Mouse (Mus musculus) G1E (cell line): ENCODE measurements around the gene Uggt2. TPM values are rescaled to one million over a fixed set of nuclear protein-coding genes. Genes with fewer than 3 reads are reported as not detected.

Experiments
- ATAC-seq: 2 replicates; pipeline ENCODE4 v1.8.0; 2016; ENCODE audit warnings: mild to moderate bottlenecking; ENCODE audit not compliant: insufficient number of reproducible peaks, poor library complexity, low FRiP score, severe bottlenecking; ENCODE audit errors: extremely low read depth
- DNase-seq: peaks from one replicate; pipeline ENCODE4 v3.0.0; 2012; ENCODE audit warnings: low spot score
- H3K27me3 ChIP-seq: 2 replicates; pipeline ENCODE4 v1.6.1; 2012; ENCODE audit warnings: mild to moderate bottlenecking, low read length, inconsistent platforms; ENCODE audit not compliant: insufficient read depth
- H3K36me3 ChIP-seq: replicated peaks from 2 replicates; pipeline ENCODE3; 2012; ENCODE audit warnings: mild to moderate bottlenecking, inconsistent platforms
- H3K4me1 ChIP-seq: 2 replicates; pipeline ENCODE4 v1.6.1; 2012; ENCODE audit warnings: low read depth, low read length, inconsistent platforms, mixed read lengths; ENCODE audit not compliant: insufficient read depth
- H3K4me3 ChIP-seq: 2 replicates; pipeline ENCODE4 v1.5.1; 2012; ENCODE audit warnings: low read depth, mild to moderate bottlenecking, inconsistent platforms, low read length, moderate library complexity, mixed read lengths
- H3K9me3 ChIP-seq: replicated peaks from 2 replicates; pipeline ENCODE4 v1.6.1; 2012; ENCODE audit warnings: inconsistent platforms
- CTCF ChIP-seq: IDR thresholded peaks from 2 replicates; pipeline ENCODE4 v1.5.1; 2012; ENCODE audit warnings: low read depth, low read length, inconsistent platforms, mixed read lengths
- GATA1 ChIP-seq: IDR thresholded peaks from 2 replicates; pipeline ENCODE4 v1.6.1; 2012; ENCODE audit warnings: borderline replicate concordance, low read length, inconsistent platforms, mixed read lengths
- GATA2 ChIP-seq: IDR thresholded peaks from 2 replicates; pipeline ENCODE4 v1.6.1; 2012; ENCODE audit warnings: low read depth, low read length, inconsistent platforms, borderline replicate concordance
- POLR2AphosphoS5 ChIP-seq: IDR thresholded peaks from 2 replicates; pipeline ENCODE4 v1.6.1; 2012; ENCODE audit warnings: low read depth, low read length, inconsistent platforms; ENCODE audit not compliant: insufficient replicate concordance
- TAL1 ChIP-seq: conservative IDR thresholded peaks from 2 replicates; pipeline ENCODE4 v1.6.1; 2012; ENCODE audit warnings: low read depth, low read length, inconsistent platforms, mixed read lengths
- polyA plus RNA-seq: library from polyadenylated mRNA; stranded (reverse); fragments of >175 nt; gene quantifications from 2 replicates; pipeline ENCODE4 v1.2.3, GENCODE M21; 2012
- total RNA-seq, 2 experiments: library from RNA; stranded (forward) in 1 of 2; stranded (reverse) in 1 of 2; fragments of 200-1000 nt in 1 of 2; fragments of >200 nt in 1 of 2; fragmentation: Nextera tagmentation in 1 of 2; gene quantifications; 2 replicates each; pipeline ENCODE4 v1.2.3; 2014 to 2017

Uggt2 gene
- total and polyA plus RNA-seq, 3 experiments: 0.55 to 7.7 TPM; not detected in 1

GRCm38 (mm10) chr14:119006441-119007102, 92.7 kb downstream of the Uggt2 start:
- ATAC-seq (no peak), DNase-seq (no peak)
- H3K4me3 ChIP-seq: peak overlapping the region; percentile 65
- TF ChIP-seq TAL1 (no peak), CTCF (no peak), GATA2 (no peak), POLR2AphosphoS5 (no peak), GATA1 (no peak)
- H3K36me3 ChIP-seq: no peaks in the 10 kb centered on the region
- no peaks in the 10 kb centered on the region for H3K27me3 ChIP-seq
- peaks cover 24% of the 10 kb centered on the region for H3K4me1 ChIP-seq
- H3K9me3 ChIP-seq: no peaks in the 10 kb centered on the region

- no peak for TF ChIP-seq GATA2
- TF ChIP-seq TAL1: no peak
- TF ChIP-seq GATA1: no peak
- TF ChIP-seq POLR2AphosphoS5: no peak
- no peak for TF ChIP-seq CTCF
- no peak overlapping the region for H3K4me3 ChIP-seq
- no peak for DNase-seq
- no peaks in the 10 kb centered on the region for H3K36me3 ChIP-seq
- ATAC-seq: no peak
- peaks cover 24% of the 10 kb centered on the region for H3K4me1 ChIP-seq
- H3K27me3 ChIP-seq: 0 out of 2 replicates have a peak, but pooled peaks cover under 1% of the 10 kb centered on the region
- no peaks in the 10 kb centered on the region for H3K9me3 ChIP-seq
Measured at GRCm38 (mm10) chr14:119005834-119006233, 93.4 kb downstream of the Uggt2 start.

- TF ChIP-seq GATA1 (no peak), TAL1 (no peak), CTCF (no peak), POLR2AphosphoS5 (no peak), GATA2 (no peak)
- ATAC-seq (no peak), DNase-seq (no peak)
Measured at GRCm38 (mm10) chr14:119003320-119003719, 95.9 kb downstream of the Uggt2 start.

GRCm38 (mm10) chr14:118995226-118995925, 103.9 kb downstream of the Uggt2 start:
- ATAC-seq (no peak), DNase-seq (no peak)
- no peak for TF ChIP-seq POLR2AphosphoS5
- Histone ChIP-seq H3K4me1 (no peaks in the 10 kb centered on the region), H3K9me3 (no peaks in the 10 kb centered on the region), H3K27me3 (peaks cover 3% of the 10 kb centered on the region; the same call in 1 of the 2 replicates), H3K36me3 (no peaks in the 10 kb centered on the region), H3K4me3 (no peak overlapping the region)

More at GRCm38 (mm10) chr14:119003320-119003719, 95.9 kb downstream of the Uggt2 start:
- 0 out of 2 replicates have a peak, but pooled peaks cover 2% of the 10 kb centered on the region for H3K9me3 ChIP-seq
- H3K36me3 ChIP-seq: no peaks in the 10 kb centered on the region
- H3K27me3 ChIP-seq: peaks cover 3% of the 10 kb centered on the region; the same call in 1 of the 2 replicates
- H3K4me1 ChIP-seq: peaks cover 20% of the 10 kb centered on the region
- H3K4me3 ChIP-seq: no peak overlapping the region

GRCm38 (mm10) chr14:118987523-118988496, 111.4 kb downstream of the Uggt2 start:
- DNase-seq (no peak), ATAC-seq (peak; percentile 41; the same call in 1 of the 2 replicates)
- no peak overlapping the region for H3K4me3 ChIP-seq

More at GRCm38 (mm10) chr14:118987523-118988496, 111.4 kb downstream of the Uggt2 start:
- H3K27me3 ChIP-seq: peaks cover 3% of the 10 kb centered on the region; the same call in 1 of the 2 replicates
- TF ChIP-seq TAL1 (no peak), GATA1 (no peak), POLR2AphosphoS5 (no peak), CTCF (no peak), GATA2 (no peak)
- no peaks in the 10 kb centered on the region; the same call in 1 of the 2 replicates for H3K4me1 ChIP-seq
- H3K36me3 ChIP-seq: peaks cover 17% of the 10 kb centered on the region
- H3K9me3 ChIP-seq: no peaks in the 10 kb centered on the region
